Mouse (Mus musculus): ENCODE results near the gene Abcf3. TPM values are rescaled to one million over a fixed set of nuclear protein-coding genes. Genes with fewer than 3 reads are reported as not detected.
A peak's percentile ranks its signal among the peaks of the same experiment; 100 is the strongest.

Abcf3 gene
- polyA plus RNA-seq, 1 experiment from 2014 or later, result 64.8 TPM

DNA sequence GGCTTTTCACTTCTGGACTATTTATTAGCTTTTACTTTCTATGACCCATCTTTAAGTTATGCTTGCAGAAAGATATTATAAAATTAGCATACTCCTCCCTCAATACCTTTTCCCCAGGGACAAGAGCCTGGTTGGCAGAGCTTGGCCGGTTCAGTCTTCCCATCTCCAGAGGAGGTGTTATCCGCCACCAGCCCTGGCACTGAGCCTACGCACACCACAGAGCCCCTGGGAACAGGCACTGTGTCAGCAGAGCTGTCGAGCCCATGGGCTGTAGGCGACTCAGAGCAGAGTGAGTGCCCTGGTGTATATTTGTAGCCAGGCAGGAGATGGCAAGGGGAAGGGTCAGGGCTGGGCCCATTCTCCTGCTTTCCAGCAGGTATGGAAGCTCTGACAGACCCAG lies 52.1 kb downstream of the Abcf3 start:
- Histone ChIP-seq H3K4me3 (ENCODE audit: low read length) (no peak overlapping the region), H3K4me2 (ENCODE audit: low read depth, low read length) (no peak overlapping the region), H3K4me1 (ENCODE audit: control insufficient read depth, insufficient read depth, low read length) (no peaks in the 10 kb centered on the region), H3K9me3 (ENCODE audit: control insufficient read depth, low read length) (no peaks in the 10 kb centered on the region), H3K27ac (ENCODE audit: low read length) (no peak overlapping the region), H3K9ac (ENCODE audit: low read depth, low read length) (no peak overlapping the region), H3K36me3 (ENCODE audit: control insufficient read depth, insufficient read depth, low read length) (no peaks in the 10 kb centered on the region; the same call in 1 of the 2 replicates), H3K27me3 (replicated peaks; ENCODE audit: control insufficient read depth, insufficient read depth, low read length) (no peaks in the 10 kb centered on the region)
- ATAC-seq, result no peak
- WGBS, result 76% methylated on average over 5 of the region's 5 CpGs

DNA sequence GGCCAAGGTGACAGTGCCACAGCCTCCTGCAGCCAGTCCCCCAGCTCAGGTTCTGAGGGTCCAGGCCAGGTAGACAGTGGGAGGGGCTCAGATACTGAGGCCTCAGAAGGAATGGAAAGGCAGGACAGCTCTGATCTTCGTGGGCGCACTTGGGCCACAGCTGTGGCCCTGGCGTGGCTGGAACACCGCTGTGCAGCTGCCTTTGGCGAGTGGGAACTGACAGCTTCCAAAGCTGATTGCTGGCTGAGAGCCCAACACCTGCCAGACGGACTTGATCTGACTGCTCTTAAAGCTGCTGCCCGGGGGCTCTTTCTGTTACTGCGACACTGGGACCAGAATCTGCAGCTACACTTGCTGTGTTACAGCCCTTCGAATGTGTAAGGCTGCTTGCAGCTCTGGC lies 56.3 kb downstream of the Abcf3 start:
- no peak for ATAC-seq
- 0 out of 2 replicates have a peak, but pooled peaks cover 3% of the 10 kb centered on the region for H3K4me1 ChIP-seq (ENCODE audit: control insufficient read depth, insufficient read depth, low read length)
- no peak overlapping the region for H3K4me3 ChIP-seq (ENCODE audit: low read length)
- no peaks in the 10 kb centered on the region for H3K9me3 ChIP-seq (ENCODE audit: control insufficient read depth, low read length)
- H3K36me3 ChIP-seq (ENCODE audit: control insufficient read depth, insufficient read depth, low read length), result peaks cover 6% of the 10 kb centered on the region
- H3K27me3 ChIP-seq (replicated peaks; ENCODE audit: control insufficient read depth, insufficient read depth, low read length), result no peaks in the 10 kb centered on the region
- no peak overlapping the region for H3K9ac ChIP-seq (ENCODE audit: low read depth, low read length)
- no peak overlapping the region for H3K27ac ChIP-seq (ENCODE audit: low read length)
- H3K4me2 ChIP-seq (ENCODE audit: low read depth, low read length), result no peak overlapping the region
- 71% methylated on average over 9 of the region's 9 CpGs for WGBS

DNA sequence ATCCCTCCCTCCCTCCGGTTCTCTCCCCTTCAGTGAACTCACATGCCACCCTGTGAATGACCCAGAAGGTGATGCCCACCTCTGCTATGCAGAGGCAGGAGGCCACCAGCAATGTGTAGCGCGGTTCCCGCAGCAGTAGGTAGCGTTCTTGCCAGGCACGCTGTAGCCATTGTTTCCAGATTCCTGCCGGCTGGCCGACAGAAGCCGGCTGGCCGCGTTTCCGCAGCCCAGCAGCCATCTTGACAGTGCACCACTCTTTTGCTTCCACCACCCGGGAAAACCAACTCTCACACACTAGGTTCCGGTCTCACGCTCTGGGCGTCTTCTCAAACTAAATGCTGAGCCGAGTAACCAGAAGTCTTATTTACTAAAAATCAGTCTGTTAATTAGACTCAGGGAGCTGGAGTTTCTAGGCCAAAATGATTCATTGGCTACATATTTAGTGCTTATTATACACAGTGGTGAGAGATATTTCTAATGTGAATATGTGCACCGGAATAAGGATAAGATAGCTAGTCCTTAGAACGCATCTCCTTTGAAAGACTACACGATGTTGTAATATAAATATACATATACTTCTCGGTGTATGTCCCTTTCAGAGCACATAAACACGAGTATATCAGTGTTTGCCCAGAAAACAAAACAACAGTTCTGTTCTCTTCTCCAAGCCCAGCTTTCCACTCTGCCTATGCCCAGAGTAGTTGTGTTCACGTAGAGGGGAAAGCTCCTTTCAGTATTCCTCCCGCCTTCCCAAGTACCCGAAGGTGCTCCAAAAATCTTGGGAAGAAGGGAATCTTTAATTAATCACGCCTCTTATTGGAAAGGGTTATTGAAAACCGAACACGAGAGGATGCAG lies 62.4 kb downstream of the Abcf3 start:
- ATAC-seq, result peak; percentile 62
- Histone ChIP-seq H3K27ac (ENCODE audit: low read length) (peak overlapping the region; percentile 83), H3K9me3 (ENCODE audit: control insufficient read depth, low read length) (no peaks in the 10 kb centered on the region)

More for the DNA sequence above, 62.4 kb downstream of the Abcf3 start:
- Histone ChIP-seq H3K36me3 (ENCODE audit: control insufficient read depth, insufficient read depth, low read length) (peaks cover 6% of the 10 kb centered on the region; the same call in 1 of the 2 replicates), H3K4me1 (ENCODE audit: control insufficient read depth, insufficient read depth, low read length) (peaks cover 11% of the 10 kb centered on the region; the same call in 1 of the 2 replicates), H3K4me2 (ENCODE audit: low read depth, low read length) (peak overlapping the region; percentile 85), H3K9ac (ENCODE audit: low read depth, low read length) (peak overlapping the region; percentile 86), H3K27me3 (replicated peaks; ENCODE audit: control insufficient read depth, insufficient read depth, low read length) (no peaks in the 10 kb centered on the region), H3K4me3 (ENCODE audit: low read length) (peak overlapping the region; percentile 91)
- under 1% methylated on average over 28 of the region's 28 CpGs for WGBS

MicroRNAs within 50 kb of the gene (microRNA counts, 519-probe panel; counts per million panel counts)
- 2,391 counts per million, percentile 57 among the panel's probes with 10 or more counts for microRNA mmu-miR-1224

Small RNAs within 50 kb of the gene (microRNA-seq; reads per million reads assigned to microRNA genes)
- 10.9 reads per million, percentile 23 among the genes with 10 or more reads in this experiment for gene Mir1224

Other genes starting within 250 kb of the Abcf3 start
- gene Parl, start 246.2 kb upstream of the Abcf3 start, polyA plus RNA-seq (2015; fragmentation: Nextera tagmentation; extraction: Ambion mirVana), result 86.4 and 91.6 TPM in 2 replicates
- not detected in 2 replicates for gene Cyp2ab1, start 223.2 kb upstream of the Abcf3 start, polyA plus RNA-seq (2015; fragmentation: Nextera tagmentation; extraction: Ambion mirVana)
- 28.0 and 31.0 TPM in 2 replicates for gene Abcc5, start 122.2 kb upstream of the Abcf3 start, polyA plus RNA-seq (2015; fragmentation: Nextera tagmentation; extraction: Ambion mirVana)
- 90.0 and 93.7 TPM in 2 replicates for gene Eif2b5, start 49.8 kb upstream of the Abcf3 start, polyA plus RNA-seq (2015; fragmentation: Nextera tagmentation; extraction: Ambion mirVana)
- 15.7 and 18.5 TPM in 2 replicates for gene Dvl3, start 31.6 kb upstream of the Abcf3 start, polyA plus RNA-seq (2015; fragmentation: Nextera tagmentation; extraction: Ambion mirVana)
- gene Ap2m1, start 13.1 kb upstream of the Abcf3 start, polyA plus RNA-seq (2015; fragmentation: Nextera tagmentation; extraction: Ambion mirVana), result 679 and 681 TPM in 2 replicates
- 5.5 and 5.6 TPM in 2 replicates for gene Vwa5b2, start 40.9 kb downstream of the Abcf3 start, polyA plus RNA-seq (2015; fragmentation: Nextera tagmentation; extraction: Ambion mirVana)
- gene Eef1akmt4, start 63.0 kb downstream of the Abcf3 start, polyA plus RNA-seq (2015; fragmentation: Nextera tagmentation; extraction: Ambion mirVana), result 31.7 and 34.7 TPM in 2 replicates
- gene Gm49333, start 63.0 kb downstream of the Abcf3 start, polyA plus RNA-seq (2015; fragmentation: Nextera tagmentation; extraction: Ambion mirVana), result not detected in 2 replicates
- gene Alg3, start 63.2 kb downstream of the Abcf3 start, polyA plus RNA-seq (2015; fragmentation: Nextera tagmentation; extraction: Ambion mirVana), result 44.3 and 47.5 TPM in 2 replicates
- 0.38 and 0.40 TPM in 2 replicates for gene Camk2n2, start 72.7 kb downstream of the Abcf3 start, polyA plus RNA-seq (2015; fragmentation: Nextera tagmentation; extraction: Ambion mirVana)
- gene Ece2, start 81.3 kb downstream of the Abcf3 start, polyA plus RNA-seq (2015; fragmentation: Nextera tagmentation; extraction: Ambion mirVana), result 1.7 TPM in 2 replicates
- 276 and 309 TPM in 2 replicates for gene Psmd2, start 103.1 kb downstream of the Abcf3 start, polyA plus RNA-seq (2015; fragmentation: Nextera tagmentation; extraction: Ambion mirVana)
- gene Eif4g1, start 119.7 kb downstream of the Abcf3 start, polyA plus RNA-seq (2015; fragmentation: Nextera tagmentation; extraction: Ambion mirVana), result 158 and 162 TPM in 2 replicates
- 6.2 and 6.8 TPM in 2 replicates for gene Fam131a, start 144.7 kb downstream of the Abcf3 start, polyA plus RNA-seq (2015; fragmentation: Nextera tagmentation; extraction: Ambion mirVana)
- gene Polr2h, start 169.1 kb downstream of the Abcf3 start, polyA plus RNA-seq (2015; fragmentation: Nextera tagmentation; extraction: Ambion mirVana), result 84.5 and 95.5 TPM in 2 replicates
- gene Clcn2, start 169.2 kb downstream of the Abcf3 start, polyA plus RNA-seq (2015; fragmentation: Nextera tagmentation; extraction: Ambion mirVana), result 12.0 and 13.1 TPM in 2 replicates
- gene Chrd, start 184.6 kb downstream of the Abcf3 start, polyA plus RNA-seq (2015; fragmentation: Nextera tagmentation; extraction: Ambion mirVana), result 3.0 and 3.1 TPM in 2 replicates
- gene Thpo, start 185.9 kb downstream of the Abcf3 start, polyA plus RNA-seq (2015; fragmentation: Nextera tagmentation; extraction: Ambion mirVana), result 2.6 and 2.9 TPM in 2 replicates